Mouse (Mus musculus): ENCODE measurements around the gene Ppp1r3d. TPM values are rescaled to one million over a fixed set of nuclear protein-coding genes. Genes with fewer than 3 reads are reported as not detected.

The Ppp1r3d gene
- polyA plus RNA-seq, 1 experiment from 2014 or later = 2.4 TPM

DNA sequence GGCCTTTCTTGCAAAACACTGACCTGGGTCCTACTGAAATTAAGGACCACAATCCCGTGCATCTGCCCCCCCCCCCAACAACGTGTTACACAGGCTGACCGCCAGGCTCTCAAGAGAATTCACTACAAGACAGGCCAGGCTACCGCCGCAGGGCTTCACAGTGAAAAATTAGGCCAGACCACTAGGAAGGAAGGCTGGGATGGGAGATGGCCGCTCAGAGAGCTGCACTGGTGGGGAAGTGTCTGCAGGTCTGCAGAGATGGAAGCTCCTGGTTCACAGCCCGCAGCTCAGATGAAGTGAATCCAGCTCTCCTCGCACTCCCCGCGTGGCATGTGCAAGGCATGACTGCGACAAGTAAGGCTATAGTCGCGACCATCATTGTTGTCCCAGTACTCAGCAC lies 1.2 kb downstream of the Ppp1r3d start:
- Histone ChIP-seq H3K9ac (no peak overlapping the region), H3K27ac (no peak overlapping the region)

DNA sequence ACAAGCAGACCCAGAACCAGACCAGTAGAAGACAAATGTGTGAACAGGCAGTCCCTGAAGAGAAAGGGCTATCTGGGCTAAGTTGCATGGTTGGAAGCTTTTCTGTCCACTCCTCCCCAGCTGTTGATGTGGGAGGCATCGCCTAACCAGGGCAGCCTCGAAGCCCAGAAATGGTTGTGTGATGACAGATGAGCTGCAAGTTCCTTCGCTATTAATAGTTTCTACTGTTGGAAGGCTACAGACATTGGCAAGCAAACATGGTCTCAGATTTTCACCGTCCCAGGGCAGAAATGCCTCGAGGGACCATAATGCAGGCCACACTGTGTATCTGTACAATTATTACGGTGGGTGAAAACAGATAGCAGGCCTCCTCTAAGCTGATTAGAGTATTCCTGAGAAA lies 1.7 kb downstream of the Ppp1r3d start:
- Histone ChIP-seq H3K9ac (no peak overlapping the region), H3K4me3 (replicated peaks) (no peak overlapping the region), H3K4me2 (no peak overlapping the region), H3K27ac (no peak overlapping the region), H3K27me3 (peaks cover 15% of the 10 kb centered on the region), H3K9me3 (replicated peaks) (no peaks in the 10 kb centered on the region), H3K4me1 (peaks cover 37% of the 10 kb centered on the region), H3K36me3 (no peaks in the 10 kb centered on the region)
- no peak for ATAC-seq (replicated peaks; ENCODE audit: low FRiP score)
- WGBS = 39% methylated on average over 6 of the region's 6 CpGs

More for the DNA sequence above, 1.2 kb downstream of the Ppp1r3d start:
- peak overlapping the region; percentile 76 for H3K4me3 ChIP-seq (replicated peaks)
- H3K36me3 ChIP-seq = peaks cover 4% of the 10 kb centered on the region
- ATAC-seq (replicated peaks; ENCODE audit: low FRiP score) = no peak
- H3K27me3 ChIP-seq = peaks cover 15% of the 10 kb centered on the region
- 58% methylated on average over 13 of the region's 13 CpGs for WGBS
- no peaks in the 10 kb centered on the region for H3K9me3 ChIP-seq (replicated peaks)
- H3K4me2 ChIP-seq = peak overlapping the region; percentile 98
- H3K4me1 ChIP-seq = peaks cover 37% of the 10 kb centered on the region

DNA sequence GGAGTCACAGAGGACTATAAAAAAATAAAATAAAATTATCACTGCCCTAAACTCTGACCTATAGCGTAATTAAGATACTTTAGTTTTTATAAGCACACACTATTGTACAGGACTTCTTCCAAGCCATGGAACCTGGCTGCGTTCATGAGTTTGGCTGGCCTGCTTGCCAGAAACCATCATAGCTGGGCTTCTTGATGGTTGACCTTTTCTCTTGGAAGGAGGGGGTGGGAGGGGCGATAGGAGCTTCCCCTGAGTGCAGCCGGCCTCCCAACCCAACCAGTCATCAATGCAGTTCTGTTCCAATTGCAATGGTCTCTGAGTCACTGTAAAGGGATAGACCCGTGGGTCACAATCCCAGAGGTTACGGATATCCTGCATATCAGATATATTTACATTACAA lies 4.0 kb downstream of the Ppp1r3d start:
- Histone ChIP-seq H3K9ac (no peak overlapping the region), H3K4me1 (peaks cover 29% of the 10 kb centered on the region), H3K4me2 (no peak overlapping the region), H3K36me3 (no peaks in the 10 kb centered on the region), H3K9me3 (replicated peaks) (no peaks in the 10 kb centered on the region), H3K27me3 (peaks cover 22% of the 10 kb centered on the region), H3K27ac (no peak overlapping the region), H3K4me3 (replicated peaks) (no peak overlapping the region)
- no peak for ATAC-seq (replicated peaks; ENCODE audit: low FRiP score)
- 85% methylated on average over 6 of the region's 6 CpGs for WGBS

DNA sequence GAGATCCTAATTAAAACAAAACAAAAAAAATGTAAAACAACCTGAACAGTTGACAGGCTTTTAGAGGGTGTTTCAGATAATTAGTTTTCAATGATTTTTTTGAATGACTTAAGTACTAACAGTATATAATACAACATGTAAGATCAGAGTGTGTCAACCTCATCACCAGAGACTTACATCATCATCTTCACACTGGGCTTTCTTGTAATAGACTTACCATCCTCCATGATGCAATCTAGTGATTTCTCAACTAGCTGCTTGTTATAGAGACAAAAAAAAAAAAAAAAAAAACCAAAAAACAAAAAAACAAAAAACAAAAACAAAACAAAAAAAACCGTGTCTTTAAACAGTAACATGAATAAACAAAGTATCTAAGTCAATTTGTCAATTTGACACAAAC lies 5.2 kb downstream of the Ppp1r3d start:
- Histone ChIP-seq H3K4me1 (peaks cover 20% of the 10 kb centered on the region), H3K27ac (no peak overlapping the region), H3K9me3 (replicated peaks) (no peaks in the 10 kb centered on the region), H3K36me3 (no peaks in the 10 kb centered on the region), H3K4me3 (replicated peaks) (no peak overlapping the region), H3K27me3 (peaks cover 22% of the 10 kb centered on the region), H3K4me2 (no peak overlapping the region), H3K9ac (no peak overlapping the region)
- WGBS = 42% methylated on average over 1 of the region's 1 CpGs
- ATAC-seq (replicated peaks; ENCODE audit: low FRiP score) = no peak

DNA sequence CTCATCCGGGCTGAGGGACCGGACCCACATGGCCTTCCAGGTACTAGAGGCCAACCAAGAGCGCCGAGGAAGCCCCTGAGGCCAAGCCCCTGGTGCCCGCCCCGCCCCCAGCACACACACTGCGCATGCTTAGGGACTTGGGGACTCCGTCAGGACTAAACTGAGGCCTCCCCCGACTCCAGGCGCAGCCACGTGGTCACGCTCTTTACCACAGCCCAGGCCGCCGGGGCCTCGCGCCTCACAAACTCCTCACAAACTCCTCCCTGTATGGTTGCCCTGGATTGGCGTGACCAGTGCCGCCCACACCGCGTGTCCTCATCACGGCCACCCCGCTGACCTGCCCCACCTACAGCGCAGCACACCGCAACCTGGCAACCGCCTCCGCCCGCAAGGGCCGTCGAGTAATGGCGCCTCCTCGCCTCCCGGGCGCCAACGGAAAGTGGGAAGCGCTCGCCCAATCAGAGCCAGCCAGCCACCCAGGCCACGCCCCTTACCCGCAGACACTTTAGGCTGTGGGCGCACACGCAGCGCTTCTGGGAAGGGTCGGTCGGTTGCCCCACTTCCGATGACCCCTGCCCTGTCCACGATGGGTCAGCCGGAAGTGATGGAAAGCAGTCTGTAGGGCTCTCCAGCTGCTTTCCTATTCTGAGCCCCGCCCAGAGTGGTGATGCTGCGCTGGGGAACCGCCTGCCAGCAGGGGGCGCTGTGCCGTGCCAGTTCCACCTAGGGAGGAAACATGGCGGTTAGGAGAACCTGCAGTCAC lies 7.0 kb downstream of the Ppp1r3d start, which contains the start of gene Sycp2:
Gene Sycp2 (minus strand): TSS at position 633 of the 763 bp plus-strand sequence.
- Histone ChIP-seq H3K4me1 (0 out of 2 replicates have a peak, but pooled peaks cover 3% of the 10 kb centered on the region), H3K4me2 (no peak within 1 kb of the TSS), H3K27me3 (peaks cover 11% of the 10 kb centered on the region), H3K36me3 (no peaks in the 10 kb centered on the region), H3K4me3 (replicated peaks) (no peak within 1 kb of the TSS), H3K9ac (no peak within 1 kb of the TSS), H3K27ac (no peak within 1 kb of the TSS), H3K9me3 (replicated peaks) (no peaks in the 10 kb centered on the region)
- ATAC-seq (replicated peaks; ENCODE audit: low FRiP score) = peak; percentile 33
- WGBS = 82% methylated on average over 52 of the region's 52 CpGs

Other genes starting within 250 kb of the Ppp1r3d start
- 0.04 and 0.17 TPM in 2 replicates for gene Sycp2, start 6.8 kb downstream of the Ppp1r3d start, polyA plus RNA-seq (2015; fragmentation: Nextera tagmentation; extraction: Ambion mirVana)
- gene Fam217b, start 52 bp upstream of the Ppp1r3d start, polyA plus RNA-seq (2015; fragmentation: Nextera tagmentation; extraction: Ambion mirVana) = 4.1 and 5.5 TPM in 2 replicates
- gene Cdh26, start 16.1 kb upstream of the Ppp1r3d start, polyA plus RNA-seq (2015; fragmentation: Nextera tagmentation; extraction: Ambion mirVana) = 0.70 and 1.2 TPM in 2 replicates